Mouse (Mus musculus): ENCODE data around the gene Cenpv. TPM values are rescaled to one million over a fixed set of nuclear protein-coding genes. Genes with fewer than 3 reads are reported as not detected.
A peak's percentile ranks its signal among the peaks of the same experiment; 100 is the strongest.

Gene Cenpv
- total RNA-seq (2021) = 10 to 100 TPM; 41.5 to 44.4 TPM
- long read RNA-seq, transcript Cenpv-201 (5 exons, 1,032 nt) = major isoform, 53 of 64 reads
- long read RNA-seq, partial matches to known transcripts = 3 of 64 reads
- long read RNA-seq, other reads (novel, unspliced or antisense) = 8 of 64 reads

DNA sequence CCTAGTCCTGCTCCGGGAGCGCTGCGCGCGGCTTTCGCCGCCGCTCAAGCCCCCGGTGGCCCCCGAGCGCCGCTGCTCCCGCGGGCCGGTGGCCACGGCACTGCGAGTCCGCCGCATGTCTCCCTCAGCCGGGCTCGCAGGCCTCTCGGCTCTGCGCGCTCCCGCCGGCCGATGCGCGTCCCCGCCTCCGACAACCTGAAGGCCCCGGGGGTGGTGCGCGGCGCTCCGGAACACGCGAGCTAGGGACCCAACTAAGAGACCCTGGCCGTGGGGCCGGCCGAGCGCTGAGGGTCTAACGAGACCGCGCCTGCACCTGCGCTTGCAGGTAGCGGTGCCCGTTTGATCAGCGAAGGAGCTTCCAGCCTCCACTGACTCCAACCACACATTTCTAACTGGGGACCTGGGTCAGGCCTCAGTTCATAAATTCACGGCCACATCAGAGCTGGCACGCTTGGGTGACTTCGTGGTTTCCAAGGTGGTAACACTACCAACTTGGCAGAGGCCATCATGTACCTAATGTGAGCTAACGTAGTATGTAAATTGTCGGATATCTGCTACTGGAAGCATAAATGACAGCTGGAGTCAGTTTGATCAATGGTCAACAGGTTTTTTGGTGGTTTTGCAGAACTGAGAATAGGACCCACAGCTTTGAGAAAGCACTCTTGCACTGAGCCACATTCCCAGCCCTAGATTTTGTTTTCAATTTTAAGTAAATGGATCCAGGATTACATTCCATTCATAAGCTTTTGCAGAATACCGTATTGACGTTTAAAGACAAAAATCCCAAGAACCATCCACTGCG lies at the start of gene Cenpv:
Gene Cenpv (minus strand): TSS at position 173 of the 802 bp plus-strand sequence.
- DNase-seq (ENCODE audit: low spot score in 2 of 2) = peak; percentile 76 to 85

DNA sequence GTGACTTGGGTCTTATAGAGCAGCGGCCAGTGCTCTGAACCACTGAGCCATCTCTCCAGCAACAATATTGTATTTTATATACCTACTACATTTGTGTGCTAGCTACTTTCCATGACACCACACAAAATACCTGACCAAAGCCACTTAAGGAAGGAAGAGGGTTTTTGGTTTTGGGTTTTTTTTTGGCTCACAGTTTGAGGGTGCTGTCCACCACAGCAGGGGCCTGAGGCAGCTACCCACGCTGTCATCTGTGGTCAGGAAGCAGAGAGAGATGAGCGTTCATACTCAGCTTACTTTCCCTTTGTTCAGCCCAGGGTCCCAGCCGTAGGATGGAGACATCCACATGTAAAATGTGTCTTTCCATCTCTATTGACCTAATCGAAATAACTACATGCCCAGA lies 48.0 kb upstream of the Cenpv start:
- DNase-seq (ENCODE audit: low spot score in 2 of 2) = no peak

DNA sequence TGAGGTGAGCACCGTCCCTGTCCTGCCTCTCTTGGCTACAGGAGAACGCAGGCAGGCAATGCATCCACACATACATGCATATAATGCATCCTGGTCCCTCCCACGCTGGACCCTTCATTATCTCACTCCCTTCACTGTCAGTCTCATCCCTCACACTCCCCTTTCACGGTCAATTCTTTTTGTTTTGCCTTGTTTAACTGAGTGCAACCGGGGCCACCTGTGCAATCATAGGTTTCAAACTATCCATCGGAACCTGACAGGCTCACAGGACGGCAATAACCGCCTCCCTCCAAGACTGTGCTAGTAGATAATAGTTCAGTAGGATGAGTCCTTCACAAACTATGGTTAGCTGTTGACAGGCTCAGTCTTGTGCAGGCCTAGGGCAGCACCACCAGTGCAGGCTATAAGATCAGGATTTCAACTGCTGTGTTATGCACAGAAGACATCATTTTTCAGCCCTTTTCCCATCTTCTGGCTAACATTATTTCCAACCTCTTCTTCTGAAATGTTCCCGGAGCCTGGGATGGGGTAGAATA lies 45.7 kb upstream of the Cenpv start:
- no peak for DNase-seq (ENCODE audit: low spot score in 2 of 2)

DNA sequence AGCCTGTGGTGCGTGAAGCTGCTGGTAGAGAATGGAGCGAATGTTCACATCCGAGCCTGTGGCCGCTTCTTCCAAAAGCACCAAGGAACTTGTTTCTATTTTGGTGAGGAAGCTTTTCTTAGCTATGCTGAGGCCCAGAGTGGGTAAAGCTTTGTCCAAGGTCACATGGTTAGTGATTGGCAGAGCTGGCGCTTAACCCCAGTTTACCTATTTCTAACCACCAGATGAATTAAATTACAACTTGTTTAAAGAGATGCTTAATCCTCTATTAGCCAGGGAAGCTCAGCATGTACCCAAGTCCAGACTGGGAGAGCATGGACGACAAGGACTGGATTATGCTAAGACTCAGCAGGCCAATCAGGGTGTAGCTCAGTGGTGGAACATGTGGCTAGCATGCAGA lies 44.0 kb upstream of the Cenpv start:
- DNase-seq (ENCODE audit: low spot score in 2 of 2) = no peak

DNA sequence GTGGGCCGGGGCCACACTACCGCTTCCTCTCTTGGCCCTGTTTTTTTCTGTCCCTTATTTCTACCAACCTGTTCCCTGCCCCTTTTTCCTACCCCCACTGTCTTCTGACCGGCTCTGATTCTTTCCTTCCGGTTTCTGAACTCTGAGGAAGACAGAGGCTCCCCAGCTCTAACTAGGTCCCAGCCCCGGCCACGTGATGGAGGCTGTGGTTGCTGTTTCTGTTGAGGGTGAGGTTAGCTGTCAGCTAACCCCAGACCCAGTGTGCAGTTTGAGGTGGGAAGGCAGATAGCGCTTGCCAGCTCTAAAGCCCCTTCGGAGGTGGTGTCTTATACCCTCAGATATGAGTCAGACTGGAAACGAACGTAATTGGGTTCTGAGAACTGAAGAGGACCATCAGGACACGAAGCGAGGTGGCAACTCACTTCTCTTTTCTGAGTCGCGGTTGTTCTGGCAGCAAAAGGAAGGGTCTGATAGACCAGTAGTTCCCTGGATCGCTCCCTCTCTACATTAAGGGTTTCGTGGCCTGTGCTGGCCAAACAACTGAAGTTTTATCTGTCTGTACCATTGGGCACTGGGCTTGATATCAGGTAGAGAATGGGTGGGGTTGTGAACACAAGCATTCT lies 37.6 kb upstream of the Cenpv start:
- DNase-seq (ENCODE audit: low spot score in 2 of 2) = peak; percentile 30 to 38

DNA sequence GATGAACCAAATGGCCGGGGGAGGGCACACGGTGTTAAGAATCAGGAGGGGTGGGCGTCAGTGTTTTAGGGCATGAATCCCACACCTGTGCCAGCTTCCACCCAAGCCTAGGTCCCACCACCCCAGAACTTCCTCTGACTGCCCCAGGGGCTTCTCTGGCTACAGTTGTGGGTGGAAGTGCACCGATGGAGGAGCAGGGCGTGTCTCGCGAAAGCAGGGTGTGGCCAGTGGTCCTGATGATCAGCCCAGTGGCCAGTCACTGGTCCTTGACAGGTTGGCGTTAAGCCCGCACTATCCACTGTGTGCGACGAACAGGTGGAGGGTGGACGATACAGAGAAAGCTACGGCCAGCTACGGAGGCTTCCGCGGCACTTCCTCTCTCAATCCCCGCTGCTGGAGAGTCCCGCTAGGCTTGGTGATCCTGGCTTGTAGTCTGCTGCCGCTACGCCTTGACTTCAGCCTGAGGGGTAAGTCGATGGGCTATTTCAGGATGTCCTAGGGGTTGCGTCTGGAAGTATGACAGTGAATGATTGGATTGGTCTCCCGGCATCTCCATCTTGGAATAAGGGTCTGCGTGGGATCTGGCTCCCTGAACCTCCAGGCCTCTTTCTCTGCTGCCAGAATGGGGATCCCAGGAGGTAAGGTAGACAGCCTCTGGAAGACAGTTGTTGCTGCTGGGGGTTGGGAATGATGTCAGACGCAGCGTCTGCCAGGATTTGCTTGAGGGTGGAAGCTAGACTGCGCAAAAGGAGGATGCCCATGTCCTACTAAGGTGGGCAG lies 36.8 kb upstream of the Cenpv start:
- peak; percentile 48 to 57 for DNase-seq (ENCODE audit: low spot score in 2 of 2)

DNA sequence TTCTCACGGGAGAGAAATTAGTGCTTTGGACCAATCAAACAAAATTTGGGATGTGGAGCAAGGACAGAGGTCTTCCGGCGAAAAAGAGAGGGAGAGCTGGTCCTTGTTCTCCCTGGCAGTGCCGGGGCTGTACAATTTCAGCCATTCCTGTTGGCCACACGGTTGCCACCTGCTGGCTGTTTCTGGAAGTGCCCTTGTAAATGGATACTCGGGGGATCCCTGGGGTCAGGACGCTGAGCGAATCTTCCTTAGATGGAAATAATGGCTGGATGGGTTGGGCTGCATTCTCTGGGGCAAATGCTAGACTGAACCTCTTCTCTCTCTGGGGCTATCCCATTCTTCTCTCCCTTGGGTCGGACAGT lies 36.2 kb upstream of the Cenpv start:
- peak; percentile 92 to 93 for DNase-seq (ENCODE audit: low spot score in 2 of 2)

DNA sequence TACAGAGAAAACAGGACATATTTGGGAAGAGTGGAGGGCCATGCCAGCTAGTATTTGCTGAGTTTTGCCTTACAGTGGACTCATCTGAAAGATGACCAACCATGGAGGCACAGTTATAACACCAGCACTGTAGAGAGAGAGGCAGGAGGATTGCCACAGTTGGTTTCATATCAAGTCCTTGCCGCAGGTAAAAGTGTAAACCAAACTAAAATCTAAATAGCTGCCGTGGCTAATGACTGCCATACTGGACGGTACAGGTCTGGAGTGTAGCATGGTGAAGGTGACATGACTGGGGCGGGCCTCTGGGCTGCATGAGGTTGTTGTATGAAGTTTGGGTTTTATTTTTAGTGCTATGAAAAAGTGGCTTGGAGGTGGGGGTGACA lies 35.6 kb upstream of the Cenpv start:
- no peak for DNase-seq (ENCODE audit: low spot score in 2 of 2)

DNA sequence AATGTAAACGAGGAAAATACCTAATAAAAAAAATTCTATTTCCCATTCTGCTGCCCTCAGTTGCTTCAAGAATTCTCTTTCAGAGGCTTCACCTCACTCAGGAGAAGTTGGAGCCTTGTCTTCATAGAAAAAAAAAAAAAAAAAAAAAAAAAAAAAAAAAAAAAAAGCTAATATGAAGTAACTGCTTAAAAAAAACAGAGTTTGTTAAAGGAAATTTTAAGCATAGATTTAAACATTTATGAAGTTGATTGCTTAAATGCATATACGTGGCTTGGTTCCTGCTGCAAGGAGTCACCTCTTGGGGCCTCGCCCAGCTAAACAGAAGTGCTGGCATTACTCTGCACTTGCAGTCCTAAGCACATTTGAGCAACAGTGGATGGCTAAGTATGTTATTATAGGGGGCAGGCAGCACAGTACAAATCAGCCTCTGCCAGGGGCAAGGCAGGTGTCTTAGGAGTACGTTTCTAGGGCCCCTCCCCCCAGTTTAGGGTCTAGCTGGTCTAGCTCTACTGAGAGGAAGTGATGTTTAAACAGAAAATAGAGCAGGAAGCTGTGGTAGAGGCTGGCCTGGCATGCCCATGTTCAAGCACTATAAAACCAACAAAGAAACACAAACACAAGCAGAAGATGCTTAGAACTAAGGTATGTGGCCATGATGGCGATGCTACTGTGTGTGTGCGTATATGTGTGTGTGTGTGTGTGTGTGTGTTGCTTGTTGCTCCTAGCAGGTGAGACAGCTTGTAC lies 35.1 kb upstream of the Cenpv start, which contains the start of gene Trpv2:
Gene Trpv2 (plus strand): TSS at position 528 of the 744 bp plus-strand sequence.
- DNase-seq (ENCODE audit: low spot score in 2 of 2) = no peak

DNA sequence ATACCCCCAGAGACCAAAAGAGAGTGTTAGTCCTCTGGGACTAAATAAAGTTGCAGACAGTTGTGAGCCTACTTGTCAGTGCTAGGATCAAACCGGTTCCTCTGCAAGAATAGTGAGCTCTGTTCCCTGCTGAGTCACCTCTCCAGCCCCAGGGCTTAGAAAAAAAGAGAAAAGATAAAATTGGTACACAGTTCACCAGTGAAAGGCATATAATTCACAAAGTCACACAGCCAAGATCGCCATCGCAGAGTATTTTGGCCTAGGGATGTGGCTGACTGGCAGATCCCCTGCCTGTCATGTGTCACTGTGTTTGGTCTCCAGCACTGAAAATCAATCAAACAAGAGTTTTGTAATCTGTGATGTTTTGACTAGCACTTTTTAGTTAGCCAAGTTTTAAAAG lies 29.2 kb upstream of the Cenpv start:
- DNase-seq (ENCODE audit: low spot score in 2 of 2) = no peak

DNA sequence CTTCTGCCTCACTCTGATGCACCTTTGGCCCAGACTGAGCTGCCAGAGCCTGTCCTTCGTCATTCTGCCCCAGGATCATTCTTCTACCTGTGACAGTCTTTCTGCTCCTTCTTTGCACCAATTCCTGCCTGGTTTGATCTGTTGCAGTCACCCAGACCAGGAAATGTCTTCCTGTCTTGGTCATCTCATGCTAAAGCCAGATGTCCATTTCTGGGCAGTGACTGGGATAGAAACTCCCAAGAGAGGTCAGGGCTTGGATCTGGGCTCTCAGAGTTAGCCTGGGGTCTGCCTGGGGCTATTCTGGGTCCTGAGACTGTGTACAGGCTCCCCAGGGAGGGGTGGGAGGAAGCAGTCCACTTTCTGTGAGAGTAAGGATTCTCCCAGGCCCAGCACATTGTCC lies 27.1 kb upstream of the Cenpv start:
- no peak for DNase-seq (ENCODE audit: low spot score in 2 of 2)

DNA sequence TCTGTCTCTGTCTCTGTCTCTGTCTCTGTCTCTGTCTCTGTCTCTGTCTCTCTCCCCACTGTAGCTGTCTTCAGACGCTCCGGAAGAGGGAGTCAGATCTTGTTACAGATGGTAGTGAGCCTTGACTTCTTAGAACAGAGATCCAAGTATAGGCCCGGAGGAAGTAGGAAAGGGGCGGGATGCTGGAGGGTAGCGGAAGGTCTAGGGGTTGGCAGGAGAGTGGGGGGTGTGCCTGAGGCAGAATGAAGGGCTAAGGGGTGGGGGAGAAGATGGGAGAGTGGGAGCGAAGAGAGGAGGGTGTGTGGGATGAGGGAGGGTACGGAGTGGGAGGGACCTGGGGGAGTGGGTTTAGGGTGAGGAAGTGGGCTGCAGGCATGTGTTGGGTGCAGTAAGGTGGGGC lies 26.7 kb upstream of the Cenpv start:
- no peak for DNase-seq (ENCODE audit: low spot score in 2 of 2)

DNA sequence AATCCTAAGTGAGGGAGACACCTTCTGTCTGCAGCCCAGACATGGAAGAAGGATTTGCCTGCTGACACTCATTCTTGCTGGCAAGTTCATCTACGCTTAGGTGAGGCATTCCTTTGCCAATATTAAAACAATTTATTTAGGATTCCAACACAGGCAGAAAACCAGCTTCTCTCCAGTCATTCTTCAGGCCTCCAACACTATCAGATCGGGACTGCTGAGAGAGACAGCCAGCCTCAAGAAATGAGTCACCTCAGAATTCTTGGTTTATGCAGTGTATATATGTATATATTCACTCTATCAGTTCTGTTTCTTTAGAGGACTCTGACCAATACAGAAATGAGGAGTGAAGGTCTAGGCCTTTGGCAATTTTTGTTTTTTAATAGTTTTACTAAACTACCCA lies 24.5 kb upstream of the Cenpv start:
- DNase-seq (ENCODE audit: low spot score in 2 of 2) = no peak

DNA sequence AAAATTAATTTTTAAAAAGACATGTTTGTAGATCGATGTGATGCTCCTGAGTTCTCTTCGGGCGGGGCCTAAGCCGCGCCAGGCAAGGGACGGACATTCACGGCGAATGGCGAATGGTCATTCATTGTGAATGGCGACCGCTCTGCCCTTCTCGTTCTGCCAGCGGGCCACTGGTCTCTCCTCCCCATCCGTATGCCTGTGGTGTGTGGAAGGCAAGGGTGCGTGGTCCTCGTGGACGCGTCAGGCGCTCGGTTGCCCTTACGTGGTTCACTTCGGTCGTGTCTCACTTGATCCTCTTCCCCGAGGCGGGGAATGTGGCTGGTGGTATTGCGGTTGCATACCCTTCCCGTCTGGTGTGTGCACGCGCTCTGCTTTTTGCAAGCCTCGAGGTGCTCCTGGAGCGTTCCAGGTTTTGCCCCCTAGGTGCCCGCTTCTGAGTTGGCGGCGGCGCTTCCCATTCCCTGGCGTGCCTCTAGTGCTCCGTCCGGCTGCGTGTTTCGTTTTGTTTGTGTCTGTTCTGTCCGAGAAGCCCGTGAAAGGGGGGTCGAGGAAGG lies 21.5 kb upstream of the Cenpv start:
- no peak for DNase-seq (ENCODE audit: low spot score in 2 of 2)

DNA sequence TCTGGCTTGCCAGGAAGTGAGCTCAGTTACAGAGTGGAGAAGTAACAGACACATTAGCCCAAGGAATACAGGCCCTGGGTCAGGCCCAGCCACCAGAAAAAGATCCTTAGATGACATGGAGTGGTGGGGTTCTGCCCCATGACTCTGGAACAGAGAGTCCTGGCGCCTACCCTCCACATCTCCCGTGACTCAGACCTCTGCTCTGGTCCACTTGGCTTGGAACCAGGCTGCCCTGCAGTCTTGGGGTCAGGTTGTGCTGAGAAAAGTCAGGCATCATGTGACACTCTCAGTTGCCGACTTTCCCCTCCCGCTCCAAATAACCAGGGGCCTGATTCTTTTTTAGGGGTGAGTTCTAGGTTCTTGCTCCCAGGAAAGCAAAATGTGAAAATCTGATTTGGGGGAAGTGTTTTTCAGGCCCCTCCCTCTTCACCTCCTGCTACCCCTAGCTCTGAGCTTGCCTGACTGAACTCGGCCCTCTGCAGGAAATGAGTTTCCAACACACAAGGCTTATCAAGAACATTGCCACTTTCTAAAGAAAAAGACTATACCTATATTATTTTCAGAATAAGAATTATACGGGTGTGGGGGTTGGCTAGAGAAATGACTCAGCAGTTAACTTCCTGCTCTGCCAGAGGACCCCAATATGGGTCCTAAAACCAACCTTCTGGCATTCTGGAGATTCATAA lies 20.0 kb upstream of the Cenpv start:
- DNase-seq (ENCODE audit: low spot score in 2 of 2) = no peak

DNA sequence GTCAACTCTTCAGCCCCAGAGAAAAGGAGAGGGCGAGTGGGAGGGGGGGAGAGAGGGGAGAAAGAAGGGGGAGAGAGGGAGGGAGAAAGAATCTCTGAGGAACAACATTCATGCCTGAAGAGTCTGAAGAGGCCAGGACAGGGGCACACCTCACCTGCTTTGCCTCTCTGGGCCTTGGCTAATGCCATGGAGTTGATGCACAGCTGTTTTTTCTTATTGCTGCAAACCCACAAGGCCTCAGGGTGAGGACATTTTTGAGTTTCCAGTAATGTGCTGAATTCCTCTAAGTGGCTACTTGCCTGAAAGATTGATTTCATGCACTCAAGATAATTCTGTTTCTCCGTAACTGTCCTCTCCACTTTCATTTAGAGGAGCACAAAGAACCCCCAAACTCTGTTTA lies 19.1 kb upstream of the Cenpv start:
- DNase-seq (ENCODE audit: low spot score in 2 of 2) = no peak

DNA sequence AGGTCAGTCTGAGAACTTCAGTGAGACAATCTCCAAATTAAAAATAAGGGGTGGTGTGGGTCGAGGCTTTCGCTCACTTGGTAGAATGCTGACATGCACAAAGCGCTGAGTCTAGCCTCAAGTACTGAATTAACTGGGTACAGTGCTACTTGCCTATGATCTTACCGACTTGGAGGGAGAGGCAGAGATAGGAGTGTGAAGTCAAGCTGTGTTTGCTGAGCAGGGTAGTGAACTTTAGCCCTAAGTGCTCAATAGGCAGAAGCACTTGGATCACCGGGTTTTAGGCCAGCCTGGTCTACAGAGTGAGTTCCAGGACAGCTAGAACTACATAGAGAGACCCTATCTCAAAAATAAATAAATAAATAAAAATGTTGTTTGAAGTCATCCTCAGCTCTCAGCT lies 18.1 kb upstream of the Cenpv start:
- DNase-seq (ENCODE audit: low spot score in 2 of 2) = no peak

DNA sequence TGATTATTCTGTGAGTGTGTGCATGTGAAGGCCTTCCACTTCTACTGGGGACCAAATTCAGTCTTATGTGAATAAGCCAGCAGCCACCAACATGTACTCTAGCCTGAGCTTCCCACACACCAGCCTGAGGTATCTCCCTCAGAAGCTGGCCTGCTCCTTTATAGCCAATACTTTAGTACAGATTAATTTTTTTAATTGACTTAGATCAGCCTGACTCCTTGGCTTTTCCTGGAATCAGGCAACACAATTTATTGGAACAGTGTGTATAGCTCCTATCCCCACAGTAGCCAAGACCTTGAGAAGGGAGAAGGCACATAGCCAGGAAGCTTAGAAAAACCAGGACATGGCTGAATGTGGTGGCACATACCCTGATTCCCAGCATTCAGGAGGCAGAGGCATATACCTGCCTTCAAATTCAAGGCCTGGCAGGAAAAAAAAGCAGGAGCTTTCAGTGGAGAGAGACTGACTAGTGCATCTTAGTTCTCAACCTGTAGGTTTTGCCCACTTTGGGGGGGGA lies 16.9 kb upstream of the Cenpv start:
- no peak for DNase-seq (ENCODE audit: low spot score in 2 of 2)

DNA sequence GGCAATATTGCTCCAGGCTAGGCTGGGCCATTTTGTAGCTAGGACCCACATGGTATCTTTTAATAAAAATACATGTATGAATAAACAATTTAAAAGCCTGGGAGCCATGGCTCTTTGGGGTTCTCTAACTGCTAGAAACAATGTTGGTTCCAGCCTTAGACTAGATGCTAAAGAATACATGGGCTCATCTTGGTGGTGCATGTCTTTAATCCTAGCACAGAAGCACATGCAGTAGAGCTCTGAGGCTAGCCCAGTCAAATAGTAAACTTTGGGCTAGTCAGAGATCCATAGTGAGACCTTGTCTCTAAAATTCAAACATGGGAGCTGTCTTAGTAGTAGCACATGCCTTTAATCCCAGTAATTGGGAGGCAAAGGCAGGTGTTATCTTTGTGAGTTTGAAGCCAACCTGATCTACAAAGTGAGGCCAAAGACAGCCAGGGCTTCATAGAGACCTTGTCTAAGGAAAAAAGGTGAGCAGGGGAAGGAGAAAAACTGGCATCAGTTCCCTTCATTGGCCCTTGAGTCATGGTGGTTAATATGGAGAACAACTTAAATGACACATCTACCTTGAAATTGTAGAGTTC lies 16.0 kb upstream of the Cenpv start:
- DNase-seq (ENCODE audit: low spot score in 2 of 2) = no peak
